Mouse (Mus musculus) layer of hippocampus, postnatal 25 days (tissue): ENCODE data around the gene Zeb2. TPM values are rescaled to one million over a fixed set of nuclear protein-coding genes. Genes with fewer than 3 reads are reported as not detected.
A peak's percentile ranks its signal among the peaks of the same experiment; 100 is the strongest.

Experiments used
- DNase-seq, 2 experiments: peaks; one replicate each; pipeline ENCODE4 v3.0.0; 2022; ENCODE audit warnings: mixed read lengths in 2 of 2, low spot score in 1 of 2; ENCODE audit errors: extremely low spot score in 1 of 2
- total RNA-seq, 2 experiments: library from RNA; stranded (reverse); gene quantifications; 2 replicates each; pipeline ENCODE4 v1.2.3; 2021

Gene Zeb2
- total RNA-seq, 2 experiments from 2014 or later = 365 to 458 TPM

DNA sequence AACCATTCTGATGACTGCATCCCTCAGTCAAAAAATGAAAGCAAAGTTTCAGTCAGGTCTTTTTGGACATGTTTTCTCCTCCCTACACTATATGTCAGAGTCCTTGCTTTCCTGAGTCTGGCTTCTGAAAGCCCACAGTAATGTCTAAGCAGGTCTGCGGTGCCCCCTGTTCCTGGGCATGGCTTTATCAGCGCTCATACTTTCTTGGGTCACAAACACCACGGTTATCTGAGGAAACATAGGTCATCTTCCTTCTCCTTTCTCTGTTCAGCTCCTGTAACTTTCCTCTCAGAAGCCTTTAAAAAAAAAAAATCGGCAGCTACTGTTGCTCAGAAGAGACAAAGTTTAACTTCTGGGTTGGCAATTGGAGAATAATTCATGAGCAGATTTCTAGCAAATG lies 17.2 kb downstream of the Zeb2 start:
- no peak for DNase-seq

DNA sequence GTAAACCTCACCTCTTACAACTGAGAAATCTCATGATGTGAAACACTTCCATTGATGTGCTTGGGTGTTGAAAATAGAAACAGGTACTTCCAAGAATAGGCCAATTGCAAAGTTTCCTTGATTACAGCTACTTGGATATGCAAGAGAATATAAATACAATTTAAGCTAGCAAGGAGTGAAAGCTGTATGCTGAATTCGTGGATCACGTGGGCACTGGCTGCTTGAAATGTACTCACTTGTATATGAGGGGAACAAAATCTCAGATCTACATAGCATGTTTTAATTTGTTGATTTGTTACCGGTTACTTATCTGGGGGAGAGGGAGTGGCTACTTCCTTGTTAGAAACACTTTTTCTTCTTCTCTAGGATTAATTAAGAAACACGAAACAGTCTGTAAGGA lies 18.1 kb downstream of the Zeb2 start:
- DNase-seq = no peak

DNA sequence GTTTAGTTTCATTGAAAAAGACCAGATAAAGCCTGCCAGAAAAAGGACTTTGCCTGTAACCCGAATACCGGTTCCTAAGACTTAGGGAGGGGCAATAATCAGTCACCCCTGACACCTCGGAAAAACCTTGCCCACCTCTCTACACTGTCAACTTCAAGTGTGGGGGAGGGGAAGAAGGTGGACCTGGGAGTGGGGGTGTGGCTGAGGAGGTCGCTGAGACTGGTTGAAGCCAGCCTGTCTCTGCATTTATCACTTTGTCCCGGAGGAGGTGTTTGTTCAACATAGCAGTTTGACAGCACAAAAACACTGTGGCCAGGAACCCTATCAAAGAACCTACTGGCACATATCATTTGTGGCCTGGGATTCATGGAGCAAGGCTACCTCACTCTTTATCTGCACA lies 19.2 kb downstream of the Zeb2 start:
- DNase-seq = no peak

DNA sequence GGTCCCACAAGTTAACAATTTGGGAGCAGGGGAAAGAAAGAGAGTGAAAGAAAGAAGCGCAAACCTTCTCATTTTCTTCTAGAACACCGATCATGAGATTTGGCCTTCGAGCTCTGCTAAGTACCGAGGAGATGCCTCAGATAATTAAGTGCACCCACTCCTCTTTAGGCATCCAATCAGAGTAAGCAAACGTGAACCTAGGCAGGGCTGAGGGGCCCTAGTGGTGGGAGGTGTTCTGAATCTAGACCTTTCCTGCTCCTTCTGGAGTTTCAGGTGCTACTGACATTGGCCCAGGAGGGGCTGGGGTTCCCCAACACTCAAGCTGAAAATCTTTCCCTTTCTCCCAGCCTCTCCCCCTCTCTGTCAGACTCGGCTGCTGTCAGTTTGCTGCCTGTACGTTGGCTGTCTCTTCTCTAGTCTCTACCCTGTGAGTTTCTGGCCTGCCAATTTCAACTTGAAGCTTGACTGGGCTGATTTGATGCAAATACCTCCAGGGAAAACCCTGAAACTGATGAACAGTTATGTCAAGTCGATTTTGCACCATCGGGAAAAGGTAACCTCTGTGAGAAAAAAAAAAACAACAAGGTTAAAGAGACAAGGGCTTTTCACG lies 20.5 kb downstream of the Zeb2 start:
- DNase-seq = no peak

DNA sequence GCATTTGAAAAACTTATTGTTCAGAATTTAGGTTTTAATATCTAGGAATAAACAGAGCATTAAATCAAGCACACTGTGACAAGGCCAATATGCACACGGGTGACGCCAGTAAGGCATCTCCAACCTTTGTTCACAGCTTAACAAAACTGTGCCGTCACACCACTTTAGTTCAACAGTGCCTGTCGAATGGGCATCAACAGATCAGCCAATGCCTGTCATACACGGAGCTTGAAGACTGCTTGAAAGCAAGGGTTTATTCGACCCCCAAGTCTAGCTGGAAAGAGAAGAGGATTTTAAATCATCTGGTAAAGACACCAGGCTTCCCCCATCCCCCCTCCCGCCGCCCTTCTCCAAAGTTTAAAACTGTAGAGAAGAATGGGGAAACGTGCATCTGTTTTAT lies 21.4 kb downstream of the Zeb2 start:
- DNase-seq = no peak

DNA sequence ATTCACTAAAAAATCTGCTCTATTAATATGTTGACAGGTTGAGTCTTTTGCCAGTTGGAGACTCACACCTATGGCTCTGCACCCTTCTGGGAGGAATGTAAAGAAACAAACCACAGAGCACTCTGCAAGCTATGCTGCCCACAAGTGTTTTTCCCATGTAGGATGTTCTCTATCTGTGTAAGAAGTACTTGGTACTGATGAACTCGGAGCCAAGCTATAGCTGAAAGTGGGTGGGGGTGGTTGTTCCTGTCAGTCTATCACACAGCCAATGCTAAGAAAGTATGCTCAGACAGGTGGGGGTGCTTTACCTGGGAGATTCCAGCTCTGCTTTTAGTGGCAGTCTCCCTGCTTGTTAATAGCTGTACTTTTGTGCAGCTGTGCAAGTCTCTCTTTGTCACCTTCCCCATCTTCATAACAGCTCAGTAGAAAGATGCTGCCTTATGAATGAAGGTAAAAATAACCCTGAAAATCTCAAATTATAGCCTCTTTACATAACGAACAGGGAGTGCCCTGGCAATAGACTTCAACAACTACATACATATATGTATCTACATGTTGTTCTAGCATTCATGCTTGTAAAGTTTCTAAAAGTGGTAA lies 22.7 kb downstream of the Zeb2 start:
- DNase-seq = peak in 1 of 2 experiments; percentile 5

DNA sequence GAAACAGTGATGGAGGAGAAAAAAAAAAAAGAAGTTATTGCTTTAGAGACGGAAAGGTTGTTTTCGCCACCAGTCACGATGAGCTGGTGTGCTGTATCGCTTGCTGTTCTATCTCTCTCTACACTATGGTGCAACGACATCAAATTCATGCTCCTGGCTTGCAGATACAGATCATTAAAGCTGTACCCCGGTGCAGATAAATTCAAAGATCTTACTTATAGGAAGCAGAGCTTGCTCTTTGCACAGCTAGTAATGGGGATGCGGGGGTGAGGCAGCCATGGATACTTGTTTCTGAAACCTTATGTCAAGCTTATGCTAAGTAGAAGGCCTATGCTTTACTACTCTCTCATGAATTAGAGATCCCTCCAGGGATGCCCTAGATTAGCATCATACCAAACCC lies 23.7 kb downstream of the Zeb2 start:
- peak in 1 of 2 experiments; percentile 7 for DNase-seq

DNA sequence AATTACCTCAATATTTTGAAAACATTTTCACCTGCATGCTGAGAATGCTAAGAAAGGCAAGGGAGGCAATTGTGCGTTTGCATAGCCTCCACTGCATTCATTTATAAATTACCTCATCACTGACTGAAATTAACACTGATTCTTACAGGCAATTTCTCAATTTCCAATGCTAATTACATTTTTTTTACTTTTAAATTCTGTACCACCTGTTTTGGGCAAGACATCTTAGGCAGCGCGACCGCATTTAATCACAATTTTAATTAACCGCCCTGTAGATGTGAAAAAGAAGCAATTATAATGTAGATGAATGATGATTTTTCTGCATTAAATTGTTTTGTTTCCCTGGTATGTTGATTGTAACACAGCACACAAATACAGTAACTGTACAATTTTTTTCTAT lies 24.5 kb downstream of the Zeb2 start:
- no peak for DNase-seq

DNA sequence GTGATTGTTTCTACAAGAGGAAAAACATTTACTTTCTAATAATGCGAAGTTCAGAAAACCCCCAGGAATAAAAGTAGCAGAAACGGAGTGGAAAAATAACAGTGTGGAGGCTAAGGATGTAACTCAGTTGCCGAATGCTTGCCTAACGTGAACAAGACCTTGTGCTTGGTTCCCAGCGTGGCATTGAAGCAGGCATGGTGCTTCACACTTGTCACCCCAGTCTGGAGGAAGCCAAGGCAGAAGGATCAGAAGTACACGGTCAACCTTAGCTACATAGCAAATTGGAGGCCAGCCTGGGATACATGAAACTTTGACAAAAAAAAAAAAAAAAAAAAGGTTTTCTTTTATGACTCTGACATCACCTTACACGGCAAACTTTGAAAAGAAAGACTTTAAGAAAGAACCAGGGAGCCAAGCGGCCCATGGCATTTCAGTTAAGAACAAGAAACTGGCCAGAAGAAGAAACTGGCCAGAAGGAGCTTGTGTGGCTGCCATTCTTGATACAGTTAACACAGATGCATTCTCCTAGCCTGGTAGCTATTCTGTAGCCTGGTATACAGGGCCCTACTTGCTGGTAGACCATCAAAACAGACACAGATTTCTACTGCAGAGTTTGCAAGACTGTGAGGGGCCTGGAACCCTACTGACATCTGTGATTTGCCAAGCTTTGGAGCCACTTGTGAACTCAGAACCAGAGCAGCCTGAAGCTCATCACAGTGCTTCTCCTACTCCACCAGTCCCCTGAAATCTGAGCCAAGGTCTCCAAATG lies 26.5 kb downstream of the Zeb2 start:
- peak in 1 of 2 experiments; percentile 5 for DNase-seq

DNA sequence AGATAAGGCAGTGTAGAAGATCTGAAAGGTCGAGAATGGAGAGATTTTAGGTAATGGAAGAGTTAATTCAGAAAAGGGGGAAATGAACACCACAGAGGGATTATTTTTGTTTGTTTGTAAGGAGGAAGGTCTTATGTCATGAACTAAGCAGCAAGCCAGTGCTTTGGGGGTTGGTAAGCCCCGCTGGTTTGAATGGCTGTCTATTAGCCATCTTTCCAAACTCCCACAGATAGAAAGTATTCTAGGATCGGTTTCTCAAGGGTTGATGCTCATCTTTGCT lies 28.0 kb downstream of the Zeb2 start:
- DNase-seq = peak in 1 of 2 experiments; percentile 4

DNA sequence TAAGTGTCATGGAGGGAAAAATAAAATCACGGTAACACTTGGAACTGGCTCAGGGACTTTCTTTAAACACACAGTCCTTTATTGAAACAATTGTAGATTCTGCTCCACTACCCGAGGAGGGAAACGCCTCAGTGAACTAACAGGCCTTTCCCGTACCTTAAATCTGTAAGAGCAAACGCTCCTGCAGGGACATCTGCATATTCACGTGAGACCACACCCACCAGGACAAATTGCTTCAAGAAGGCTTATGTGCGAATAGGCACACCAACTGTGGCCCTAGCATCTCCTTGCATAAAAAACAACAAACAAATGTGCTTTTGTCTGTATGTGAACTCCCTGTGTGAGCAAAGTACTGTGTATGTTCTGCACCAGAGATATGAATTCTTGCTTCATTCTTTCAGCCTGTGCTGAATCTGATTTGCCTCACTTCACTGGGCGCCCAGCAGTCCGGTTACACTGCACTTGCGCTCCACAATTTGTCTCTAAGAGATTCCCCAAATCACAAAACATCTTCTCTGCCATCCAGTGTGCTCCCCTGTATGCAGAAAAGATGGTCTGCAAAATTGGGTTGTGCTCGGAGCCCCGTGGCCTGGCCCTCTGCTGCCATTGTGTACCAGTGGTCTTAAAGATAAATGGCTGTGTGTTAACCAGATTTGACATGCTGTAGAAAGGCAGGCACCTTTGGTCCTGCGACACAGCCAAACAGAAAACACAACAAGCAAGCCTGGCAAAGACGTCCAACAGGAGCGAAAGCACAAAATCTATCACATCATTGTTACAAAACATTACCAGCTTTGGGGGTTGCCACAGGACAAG lies 28.6 kb downstream of the Zeb2 start:
- DNase-seq = no peak

DNA sequence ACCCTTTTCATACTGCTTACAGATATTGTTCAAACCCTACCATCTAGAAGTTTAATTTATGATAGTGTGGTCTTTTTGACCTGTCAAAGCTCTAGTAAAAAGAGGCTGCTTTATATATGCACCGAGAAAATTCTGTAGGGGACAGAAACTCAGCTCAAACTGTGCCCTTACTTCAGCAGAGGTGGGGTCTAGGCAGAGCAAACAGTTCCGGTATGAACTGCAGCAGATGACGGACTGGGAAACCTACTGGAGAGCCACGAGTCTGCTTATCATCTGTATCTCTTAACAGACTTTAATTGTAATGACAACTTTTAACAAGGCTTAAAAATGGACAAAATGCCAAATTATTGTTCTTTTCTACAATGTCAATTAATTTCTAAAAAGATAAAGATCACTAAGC lies 30.0 kb downstream of the Zeb2 start:
- DNase-seq = no peak

DNA sequence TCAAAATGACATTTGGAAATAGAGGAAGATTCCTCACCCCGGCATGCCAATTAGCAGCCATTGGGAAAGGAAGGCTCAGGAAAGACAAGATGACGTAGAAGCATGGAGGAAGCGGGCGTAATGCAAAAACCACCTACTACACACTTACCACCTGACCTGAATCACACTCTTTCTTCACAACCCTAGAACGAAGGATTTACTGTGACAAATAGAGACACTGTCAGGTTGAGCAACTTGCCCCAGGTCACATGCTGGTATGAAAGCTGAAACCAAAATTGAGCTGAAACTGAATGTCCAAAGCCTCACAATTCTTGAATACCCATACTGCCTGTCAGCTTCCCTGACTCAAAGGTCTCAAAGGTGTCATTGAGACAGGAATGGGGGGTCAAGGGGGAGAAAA lies 31.5 kb downstream of the Zeb2 start:
- DNase-seq = no peak

DNA sequence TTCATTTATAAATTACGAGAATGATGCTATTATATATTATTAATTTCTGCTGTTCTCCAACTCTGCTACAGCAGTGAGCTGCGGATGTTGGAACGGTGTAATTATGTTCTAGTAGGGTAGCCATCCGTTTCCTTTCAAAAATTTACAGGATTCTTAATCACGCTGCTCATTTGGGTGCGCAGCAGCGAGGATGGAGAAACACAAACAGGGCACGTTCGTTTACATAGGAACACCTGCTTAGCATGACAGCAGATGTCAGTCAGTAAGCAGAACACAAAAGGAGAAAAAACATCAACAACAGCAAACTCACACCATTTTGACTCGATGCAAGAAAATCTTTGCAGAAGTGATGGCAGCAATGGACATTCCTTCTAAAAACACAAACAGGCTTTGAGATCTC lies 34.2 kb downstream of the Zeb2 start:
- DNase-seq = no peak

DNA sequence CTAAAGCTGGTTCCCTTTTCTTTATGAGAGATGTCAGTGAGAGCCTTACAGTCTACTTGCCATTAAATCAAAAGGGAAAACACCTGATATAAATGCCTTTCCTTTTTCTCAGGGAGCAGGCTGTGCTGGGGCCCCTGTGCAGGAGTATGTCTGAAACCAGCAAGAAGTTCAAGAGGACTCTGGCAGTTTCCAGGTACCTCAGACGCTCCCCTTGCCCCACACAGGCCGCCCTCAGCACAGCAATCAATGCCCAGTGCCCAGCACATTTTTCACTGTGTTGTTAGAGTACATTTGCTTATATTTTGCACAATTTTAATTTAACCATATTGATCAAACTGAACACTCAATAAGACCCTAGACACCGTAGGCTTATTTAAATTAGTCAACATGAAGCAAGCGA lies 35.6 kb downstream of the Zeb2 start:
- DNase-seq = no peak

DNA sequence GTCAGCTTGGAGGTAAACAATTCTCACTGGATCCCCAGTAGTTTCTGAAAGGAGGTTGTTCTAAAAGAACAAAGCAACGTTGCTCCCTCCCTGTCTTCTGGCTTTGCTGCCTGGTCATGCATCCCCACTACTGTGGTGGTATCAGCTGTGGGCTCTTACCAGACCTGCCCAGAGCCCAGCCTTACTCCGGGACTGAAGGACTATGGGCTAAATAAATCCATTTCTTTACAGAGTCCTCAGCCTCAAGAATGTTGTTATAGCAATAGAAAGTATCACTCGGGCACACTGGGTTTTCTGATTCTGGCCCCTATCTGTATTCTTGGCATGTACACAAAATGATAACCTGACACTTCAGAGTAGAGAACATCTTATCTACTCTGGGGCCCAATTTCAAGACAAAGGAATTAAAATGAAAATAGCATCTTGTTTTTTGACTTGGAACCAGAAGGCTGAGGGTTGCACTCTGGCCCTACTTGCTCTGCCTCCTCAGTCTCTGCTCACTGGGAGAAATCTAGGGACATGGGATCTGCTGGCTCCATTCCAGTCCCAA lies 39.2 kb downstream of the Zeb2 start:
- DNase-seq = no peak

DNA sequence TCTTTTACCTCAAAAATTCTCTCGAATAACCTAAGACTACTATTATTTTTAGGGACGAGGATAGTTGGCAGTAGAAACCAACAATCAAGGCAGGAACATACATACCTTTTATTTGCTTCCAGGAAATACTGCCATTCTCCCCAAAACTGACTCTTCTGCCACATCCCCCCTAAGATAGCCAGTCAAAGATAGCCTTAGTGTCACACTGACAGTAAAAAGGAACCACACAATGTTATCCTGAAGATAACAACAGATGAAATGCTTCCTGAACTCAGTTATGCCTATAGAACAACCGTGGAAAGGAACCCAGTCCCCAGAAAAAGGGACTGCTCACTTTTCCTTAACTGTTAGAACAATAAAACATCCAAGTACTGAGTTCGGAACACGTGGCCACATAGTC lies 39.8 kb downstream of the Zeb2 start:
- DNase-seq = no peak

DNA sequence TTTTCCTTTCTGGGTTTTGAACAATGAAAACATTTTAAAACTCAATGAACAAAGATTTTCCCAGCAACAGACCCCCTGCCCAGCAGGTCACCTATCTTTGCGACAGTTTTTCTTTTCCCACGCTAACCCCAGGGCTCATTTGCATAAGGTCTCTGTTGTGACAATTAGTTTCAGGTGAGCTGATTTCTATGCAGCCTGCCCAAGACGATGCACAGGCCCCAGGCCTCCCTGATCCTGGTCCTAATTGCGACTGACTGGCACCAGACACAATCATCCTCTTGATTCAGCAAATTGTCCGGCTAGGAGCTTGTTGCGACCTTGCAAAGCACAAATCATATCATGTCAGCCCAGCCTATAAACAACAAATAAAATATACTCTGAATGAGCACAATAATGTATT lies 44.2 kb downstream of the Zeb2 start:
- no peak for DNase-seq

DNA sequence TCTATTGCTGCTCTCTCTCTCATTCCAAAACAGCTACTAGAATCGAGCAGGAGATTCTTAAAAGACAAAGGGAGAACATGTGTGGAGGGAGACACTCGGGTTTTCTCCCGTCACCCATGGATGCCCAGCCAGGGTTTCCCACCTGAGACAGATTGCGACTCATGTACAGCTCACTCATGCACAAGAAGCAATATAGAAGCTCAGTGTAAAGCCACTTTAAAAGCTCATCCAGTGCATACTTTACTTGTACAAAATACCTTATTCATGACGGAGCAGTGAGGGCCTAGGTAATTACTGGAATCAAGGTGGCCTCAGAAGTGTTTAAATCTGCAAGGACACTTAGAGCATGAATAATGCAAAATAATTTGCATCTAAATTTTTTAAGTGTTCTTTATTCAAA lies 45.9 kb downstream of the Zeb2 start:
- DNase-seq = no peak

DNA sequence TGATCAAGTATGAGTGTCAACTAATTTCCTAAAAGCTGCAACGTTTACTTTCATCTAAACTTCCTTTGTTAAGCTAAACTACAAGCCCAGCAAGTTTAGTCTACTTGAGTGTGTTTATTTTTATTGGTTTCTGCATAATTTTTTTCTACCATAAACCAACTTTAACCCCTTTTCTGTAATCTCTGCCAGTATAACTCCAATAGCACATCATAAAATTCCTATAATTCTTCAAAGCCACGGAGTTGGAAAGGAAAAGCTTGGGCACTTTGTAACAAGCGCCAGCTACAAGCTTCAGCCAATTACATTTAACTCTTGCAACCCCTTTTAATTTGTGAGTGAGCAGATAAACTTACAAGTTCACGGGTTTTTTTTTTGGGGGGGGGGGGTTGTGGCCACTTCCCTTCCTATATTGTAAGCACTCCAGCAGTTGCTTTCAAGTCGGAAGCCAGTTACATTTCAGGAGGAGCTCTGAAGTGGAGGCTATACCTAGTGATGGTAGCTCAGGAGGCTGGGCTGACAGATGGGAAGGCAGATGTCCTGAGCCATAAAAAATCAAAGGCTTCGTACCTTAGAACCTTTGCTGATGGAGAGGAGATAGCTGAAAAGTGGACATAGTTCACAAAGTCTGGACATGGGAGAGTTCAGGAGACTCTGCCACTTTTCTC lies 46.5 kb downstream of the Zeb2 start:
- DNase-seq = no peak
